Comparison of ENCODE assay signal across 9 mouse cellular contexts in genomic region chr9:121791757-121792521, GRCm38 (mm10). TPM values are rescaled to one million over a fixed set of nuclear protein-coding genes. Genes with fewer than 3 reads are reported as not detected.
DNase-seq lines count a peak whose midpoint lies in the region; ATAC-seq and TF ChIP-seq lines count a peak whose summit lies in the region.
"Had no signal": no experiment of that assay in that cellular context is flagged by ENCODE, and none has a peak within 500 bp of the region (broad histone marks: within the 10 kb centered on the region; RNA-seq: fewer than 3 reads in every experiment).

TSS of gene Hhatl (minus strand) at chr9:121792507.

- no peak for TF ChIP-seq POLR2A in limb, embryonic 14.5 days (IDR thresholded peaks at IDR 0.05; ENCODE audit: borderline replicate concordance, extremely low read depth, insufficient read depth, insufficient read length)

- DNase-seq in left cerebral cortex, adult 18-20 months (ENCODE audit: low spot score in 2 of 2), result peak; percentile 36 to 45
- DNase-seq in left cerebral cortex, adult 11 months (ENCODE audit: low spot score), result no peak
- DNase-seq in gastrocnemius, postnatal 36 days, result peak; percentile 44 to 59
- no peak for DNase-seq in limb, embryonic 14.5 days (ENCODE audit: low spot score)
- DNase-seq in spleen, postnatal 10 days (ENCODE audit: low spot score in 2 of 2), result no peak

- 0 out of 2 replicates have a peak within 1 kb of the TSS, but pooled peaks have one; percentile 4 for H3K4me2 ChIP-seq in intestine, embryonic 16.5 days (ENCODE audit: low read depth, low read length)
- H3K4me2 ChIP-seq in limb, embryonic 14.5 days (replicated peaks; ENCODE audit: low read depth, low read length, severe bottlenecking), result no peak within 1 kb of the TSS; the same call in 1 of the 2 replicates

- no peak within 1 kb of the TSS for H3K4me3 ChIP-seq in intestine, embryonic 16.5 days (ENCODE audit: low read length)
- no peak within 1 kb of the TSS for H3K4me3 ChIP-seq in limb, embryonic 14.5 days (replicated peaks; ENCODE audit: low read length)

- 44% methylated on average over 24 of the region's 24 CpGs for WGBS in intestine, embryonic 16.5 days
- WGBS in limb, embryonic 14.5 days, result 56% methylated on average over 19 of the region's 24 CpGs

- H3K9ac ChIP-seq in intestine, embryonic 16.5 days (ENCODE audit: low read depth, low read length), result no peak within 1 kb of the TSS
- no peak within 1 kb of the TSS for H3K9ac ChIP-seq in limb, embryonic 14.5 days (ENCODE audit: low read depth, low read length, severe bottlenecking)
- H3K9ac ChIP-seq: liver, embryonic 14.5 days had no signal

- peaks cover 5% of the 10 kb centered on the region; the same call in 1 of the 2 replicates for H3K4me1 ChIP-seq in intestine, embryonic 16.5 days (ENCODE audit: control insufficient read depth, insufficient read depth, low read length)
- H3K4me1 ChIP-seq in limb, embryonic 14.5 days (ENCODE audit: control insufficient read depth, insufficient read depth, low read length), result peaks cover 3% of the 10 kb centered on the region; the same call in 1 of the 2 replicates

- no peaks in the 10 kb centered on the region for H3K9me3 ChIP-seq in intestine, embryonic 16.5 days (ENCODE audit: control insufficient read depth, low read length)
- H3K9me3 ChIP-seq in limb, embryonic 14.5 days (ENCODE audit: control insufficient read depth, low read length), result no peaks in the 10 kb centered on the region

- intact Hi-C loops in gastrocnemius, postnatal 36 days (cut with DNase I), result no loop called here

- H3K27me3 ChIP-seq in intestine, embryonic 16.5 days (replicated peaks; ENCODE audit: control insufficient read depth, insufficient read depth, low read length), result no peaks in the 10 kb centered on the region
- no peaks in the 10 kb centered on the region for H3K27me3 ChIP-seq in limb, embryonic 14.5 days (ENCODE audit: control insufficient read depth, insufficient read depth, low read length)

- no peaks in the 10 kb centered on the region for H3K36me3 ChIP-seq in intestine, embryonic 16.5 days (ENCODE audit: control insufficient read depth, insufficient read depth, low read length)
- no peaks in the 10 kb centered on the region for H3K36me3 ChIP-seq in limb, embryonic 14.5 days (ENCODE audit: control insufficient read depth, insufficient read depth, low read length)

- H3K27ac ChIP-seq in intestine, embryonic 16.5 days (ENCODE audit: low read length), result no peak within 1 kb of the TSS; the same call in 1 of the 2 replicates
- H3K27ac ChIP-seq in limb, embryonic 14.5 days (replicated peaks; ENCODE audit: low read depth, low read length), result no peak within 1 kb of the TSS
- H3K27ac ChIP-seq: liver, embryonic 14.5 days had no signal

- ATAC-seq in intestine, embryonic 16.5 days, result peak; percentile 27; the same call in 1 of the 2 replicates
- peak; percentile 16 for ATAC-seq in limb, embryonic 14.5 days (ENCODE audit: low FRiP score, low read depth)
- no peak for ATAC-seq in activated CD4-positive, CD25-positive, alpha-beta regulatory T cell, adult 4 months
- no peak for ATAC-seq in CD4-positive, CD25-positive, alpha-beta regulatory T cell, adult 4 months

RNA-seq across cellular contexts. Expression of gene Hhatl, which starts in this region (rescaled TPM):
- 10 to 100 TPM; 15.4 to 25.0 TPM for total RNA-seq in left cerebral cortex, adult 18-20 months (2021)
- total RNA-seq in gastrocnemius, postnatal 36 days (2021), result 100 to 1,000 TPM; 157 to 170 TPM
- 1.2 and 2.1 TPM in 2 replicates for polyA plus RNA-seq in intestine, embryonic 16.5 days (2015; fragmentation: Nextera tagmentation; extraction: Ambion mirVana)
- polyA plus RNA-seq in limb, embryonic 14.5 days (2012; rRNA removed), result 1.9 and 2.0 TPM in 2 replicates
- 1.1 and 1.7 TPM in 2 replicates for polyA plus RNA-seq in limb, embryonic 14.5 days (2014; fragmentation: Nextera tagmentation; extraction: Ambion mirVana)
- not detected for polyA plus RNA-seq in activated CD4-positive, CD25-positive, alpha-beta regulatory T cell, adult 4 months (2017; shearing (Covaris generic))
- polyA plus RNA-seq in CD4-positive, CD25-positive, alpha-beta regulatory T cell, adult 4 months (2017; shearing (Covaris generic)), result not detected
- polyA plus RNA-seq: liver, embryonic 14.5 days had no signal

Comparison
In these comparisons a context has a peak if more than half of its experiments do, and no peak if none do; other contexts are left out.
1. RNA of gene Hhatl (total RNA-seq): 157 to 170 TPM in gastrocnemius, postnatal 36 days; 15.4 to 25.0 TPM in left cerebral cortex, adult 18-20 months; every median in the first group is over 4 times any median in the second.
2. DNase-seq: peak in left cerebral cortex, adult 18-20 months (2 of 2) and gastrocnemius, postnatal 36 days (2 of 2); none in left cerebral cortex, adult 11 months (single experiment), limb, embryonic 14.5 days (single experiment) and spleen, postnatal 10 days (0 of 2).
3. ATAC-seq: peak in intestine, embryonic 16.5 days (single experiment) and limb, embryonic 14.5 days (single experiment); none in activated CD4-positive, CD25-positive, alpha-beta regulatory T cell, adult 4 months (single experiment) and CD4-positive, CD25-positive, alpha-beta regulatory T cell, adult 4 months (single experiment).